Mouse (Mus musculus) forebrain, embryonic 14.5 days (tissue): ENCODE results near the gene Mettl9. TPM values are rescaled to one million over a fixed set of nuclear protein-coding genes. Genes with fewer than 3 reads are reported as not detected.
A peak's percentile ranks its signal among the peaks of the same experiment; 100 is the strongest.
"Not testable (repeated sequence)": the region's sequence is repeated elsewhere in the genome, so short reads cannot be mapped to it uniquely, and the experiment has no call there.

Experiments used
- ATAC-seq: fragments of 200-750 bp; cut with Nextera tagmentation; 2 replicates; pipeline ENCODE4 v1.8.0; 2017; ENCODE audit warnings: mild to moderate bottlenecking, moderate library complexity
- DNase-seq: peaks from one replicate; pipeline ENCODE4 v3.0.0-alpha.2; 2015; ENCODE audit warnings: low spot score
- H3K27ac ChIP-seq: fragments of 300-500 bp; sonication (generic); 2 replicates; pipeline ENCODE4 v1.5.1; 2014; ENCODE audit warnings: low read depth, mild to moderate bottlenecking, control low read depth, low read length, moderate library complexity
- H3K27me3 ChIP-seq: fragments of 300-500 bp; sonication (generic); replicated peaks from 2 replicates; pipeline ENCODE4 v1.6.1; 2014; ENCODE audit warnings: low read length, control low read depth, mixed read lengths; ENCODE audit not compliant: control insufficient read depth, insufficient read depth
- H3K36me3 ChIP-seq: fragments of 300-500 bp; sonication (generic); 2 replicates; pipeline ENCODE4 v1.6.1; 2014; ENCODE audit warnings: low read length, control low read depth; ENCODE audit not compliant: control insufficient read depth, insufficient read depth
- H3K4me1 ChIP-seq: fragments of 300-500 bp; sonication (generic); 2 replicates; pipeline ENCODE4 v1.6.1; 2014; ENCODE audit warnings: antibody characterized with exemption, low read length, control low read depth; ENCODE audit not compliant: control insufficient read depth, insufficient read depth
- H3K4me2 ChIP-seq: fragments of 300-500 bp; sonication (generic); 2 replicates; pipeline ENCODE4 v1.6.1; 2014; ENCODE audit warnings: mild to moderate bottlenecking, control low read depth, low read length
- H3K4me3 ChIP-seq: fragments of 300-500 bp; sonication (generic); 2 replicates; pipeline ENCODE4 v1.5.1; 2014; ENCODE audit warnings: low read depth, low read length, control low read depth
- H3K9ac ChIP-seq: fragments of 300-500 bp; sonication (generic); 2 replicates; pipeline ENCODE4 v1.6.1; 2014; ENCODE audit warnings: mild to moderate bottlenecking, low read length, control low read depth, moderate library complexity
- H3K9me3 ChIP-seq: fragments of 300-500 bp; sonication (generic); replicated peaks from 2 replicates; pipeline ENCODE4 v1.6.1; 2016; ENCODE audit warnings: low read length, control low read depth, mixed read lengths; ENCODE audit not compliant: control insufficient read depth
- WGBS: fragments of 180-500 bp; shearing (Covaris S2); extraction: QIAGEN DNeasy Blood & Tissue Kit; methylation state at CpG from one replicate; pipeline ENCODE4 v1.1.7; 2014; 5-methylcytosine and 5-hydroxymethylcytosine counted together
- polyA plus RNA-seq: library from polyadenylated mRNA; unstranded; fragments of >200 nt; fragmentation: Nextera tagmentation; extraction: Ambion mirVana; gene quantifications from 2 replicates; pipeline ENCODE4 v1.2.1, GENCODE M21; 2014

Gene Mettl9
- polyA plus RNA-seq, 1 experiment from 2014 or later, result 235 TPM

DNA sequence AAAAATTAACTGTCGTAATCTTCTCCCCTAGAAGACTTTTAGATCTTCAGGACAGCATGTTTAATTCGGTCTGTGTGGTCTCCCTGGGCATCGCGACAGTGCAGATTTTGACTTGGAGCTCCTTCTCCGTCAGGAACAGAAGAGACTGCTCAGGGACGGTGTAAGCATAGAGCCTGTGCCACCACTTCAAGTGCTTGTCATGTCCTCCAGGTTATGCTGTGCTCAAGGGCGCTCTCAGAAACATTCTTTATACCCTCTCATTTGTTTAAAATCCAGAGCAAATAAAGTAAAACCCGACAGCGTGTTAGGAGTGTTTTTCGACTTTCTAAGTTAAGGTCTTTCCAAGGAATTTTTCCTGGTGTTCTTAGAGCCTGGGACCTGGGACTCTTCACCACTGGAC is 19.8 kb upstream of the Mettl9 start:
- no peak overlapping the region for H3K4me3 ChIP-seq
- no peaks in the 10 kb centered on the region; the same call in 1 of the 2 replicates for H3K4me1 ChIP-seq
- ATAC-seq (no peak), DNase-seq (no peak)
- WGBS, result 92% methylated on average over 10 of the region's 10 CpGs
- H3K4me2 ChIP-seq, result no peak overlapping the region
- H3K36me3 ChIP-seq, result no peaks in the 10 kb centered on the region
- no peak overlapping the region for H3K27ac ChIP-seq
- no peak overlapping the region for H3K9ac ChIP-seq
- no peaks in the 10 kb centered on the region for H3K27me3 ChIP-seq
- no peaks in the 10 kb centered on the region for H3K9me3 ChIP-seq

DNA sequence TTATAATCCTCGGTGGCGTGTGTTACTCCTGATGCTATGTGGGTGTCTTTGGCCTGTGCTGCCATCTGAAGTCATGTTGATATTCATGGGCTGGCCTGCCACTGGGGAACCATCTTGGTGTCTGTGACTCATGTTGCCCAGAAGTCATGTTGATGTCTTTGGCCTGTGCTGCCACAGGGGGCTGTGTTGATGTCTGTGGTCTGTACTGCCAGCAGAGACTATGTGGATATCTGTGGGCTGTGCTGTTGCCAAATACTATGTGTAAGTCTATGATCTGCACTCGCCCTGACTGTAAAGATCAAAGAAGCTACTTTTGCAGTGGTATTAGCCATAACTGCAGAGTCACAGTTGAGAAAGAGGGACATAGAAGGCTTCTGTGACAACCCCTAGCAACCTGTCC is 15.5 kb upstream of the Mettl9 start:
- Histone ChIP-seq H3K27me3 (no peaks in the 10 kb centered on the region), H3K4me2 (no peak overlapping the region), H3K9ac (no peak overlapping the region), H3K4me1 (no peaks in the 10 kb centered on the region), H3K27ac (no peak overlapping the region), H3K9me3 (no peaks in the 10 kb centered on the region), H3K4me3 (no peak overlapping the region), H3K36me3 (no peaks in the 10 kb centered on the region)
- 85% methylated on average over 3 of the region's 3 CpGs for WGBS
- no peak for ATAC-seq
- DNase-seq, result no peak

DNA sequence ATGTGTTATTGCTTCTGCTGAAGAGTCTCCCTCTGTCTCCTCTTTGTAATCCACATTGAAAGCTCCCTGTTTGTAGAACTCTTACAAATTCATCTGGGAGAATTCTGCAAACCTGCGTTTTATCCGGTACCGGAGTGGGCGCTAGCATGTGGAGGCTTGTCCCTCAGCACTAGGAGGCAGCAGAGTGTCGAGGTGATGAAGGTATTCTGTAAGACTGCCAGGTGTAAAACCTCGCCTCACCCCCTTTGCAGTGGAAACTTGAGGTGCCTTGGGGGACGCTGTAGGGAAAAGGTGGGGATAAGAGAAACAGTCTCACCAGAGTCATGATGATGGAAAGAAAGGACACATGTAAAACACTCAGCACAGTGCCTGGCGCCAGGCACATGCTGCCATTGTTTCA is 14.0 kb upstream of the Mettl9 start:
- no peak for ATAC-seq
- Histone ChIP-seq H3K4me2 (no peak overlapping the region), H3K4me1 (no peaks in the 10 kb centered on the region), H3K4me3 (no peak overlapping the region), H3K9ac (no peak overlapping the region), H3K36me3 (no peaks in the 10 kb centered on the region), H3K9me3 (no peaks in the 10 kb centered on the region), H3K27ac (no peak overlapping the region), H3K27me3 (no peaks in the 10 kb centered on the region)
- 39% methylated on average over 8 of the region's 8 CpGs for WGBS
- DNase-seq, result no peak

DNA sequence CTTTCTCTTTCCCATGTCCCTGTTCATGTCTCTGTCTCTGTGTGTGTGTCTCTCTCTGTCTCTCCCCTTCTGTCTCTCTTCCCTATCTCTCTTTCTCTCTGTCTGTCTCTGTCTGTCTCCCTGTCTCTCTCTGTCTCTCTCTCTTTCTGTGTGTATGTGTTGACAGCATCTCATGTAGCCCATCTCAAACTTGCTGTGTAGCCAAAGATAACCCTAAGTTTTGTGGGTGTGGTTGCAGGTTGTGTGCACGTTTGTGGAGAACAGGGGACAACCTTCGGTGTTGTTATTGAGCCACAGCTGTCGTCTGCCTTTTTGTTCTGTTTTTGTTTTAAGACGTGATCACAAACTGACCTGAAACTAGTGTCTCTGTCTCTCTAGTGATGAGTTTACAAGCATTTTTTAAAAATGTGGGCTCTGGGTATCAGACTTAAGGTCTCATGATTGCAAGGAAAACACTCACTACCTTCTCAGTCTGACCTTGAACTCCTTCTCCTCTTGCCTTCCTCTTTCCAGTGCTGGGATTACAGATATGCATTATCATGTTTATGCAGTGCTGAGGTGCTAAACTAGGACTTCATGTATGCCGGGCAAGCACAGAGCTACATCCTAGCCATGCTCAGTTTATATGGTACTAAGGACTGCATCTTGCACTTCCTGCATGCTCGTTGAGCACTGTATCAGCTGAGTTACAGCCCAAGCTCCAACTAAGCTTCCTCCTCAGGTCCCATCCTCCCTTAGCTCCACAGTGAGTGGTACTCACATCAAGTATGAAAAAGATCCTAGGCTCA is 8.8 kb upstream of the Mettl9 start:
- Histone ChIP-seq H3K9me3 (no peaks in the 10 kb centered on the region), H3K27ac (no peak overlapping the region), H3K36me3 (no peaks in the 10 kb centered on the region), H3K4me2 (no peak overlapping the region), H3K4me1 (no peaks in the 10 kb centered on the region), H3K27me3 (no peaks in the 10 kb centered on the region; the same call in 1 of the 2 replicates), H3K4me3 (no peak overlapping the region), H3K9ac (no peak overlapping the region)
- no peak for DNase-seq
- ATAC-seq, result no peak
- WGBS, result 77% methylated on average over 6 of the region's 6 CpGs

DNA sequence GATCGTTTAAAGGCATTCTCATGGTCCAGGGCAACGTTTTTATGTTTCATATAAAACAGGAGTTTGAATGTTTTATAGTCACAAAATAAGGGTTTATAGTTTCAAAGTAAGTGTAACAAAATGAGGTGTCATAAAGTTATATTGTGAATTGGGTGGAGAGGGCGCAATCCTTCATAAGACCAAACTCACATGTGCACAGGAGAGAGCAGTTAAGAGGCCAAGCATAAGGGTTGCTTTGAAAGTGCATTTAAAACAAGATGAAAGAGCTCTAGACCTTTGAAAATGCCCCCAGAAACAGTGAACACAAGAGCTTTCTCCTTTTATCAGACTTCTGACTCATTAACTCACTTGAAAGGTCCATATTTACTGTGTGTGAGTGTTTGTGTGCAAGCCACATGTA is 7.9 kb upstream of the Mettl9 start:
- no peaks in the 10 kb centered on the region for H3K9me3 ChIP-seq
- no peak for ATAC-seq
- H3K4me2 ChIP-seq, result no peak overlapping the region
- H3K4me3 ChIP-seq, result no peak overlapping the region
- no peaks in the 10 kb centered on the region for H3K4me1 ChIP-seq
- WGBS, result 63% methylated on average over 3 of the region's 3 CpGs
- no peaks in the 10 kb centered on the region; the same call in 1 of the 2 replicates for H3K27me3 ChIP-seq
- H3K9ac ChIP-seq, result no peak overlapping the region
- no peak for DNase-seq
- H3K36me3 ChIP-seq, result no peaks in the 10 kb centered on the region
- no peak overlapping the region for H3K27ac ChIP-seq

DNA sequence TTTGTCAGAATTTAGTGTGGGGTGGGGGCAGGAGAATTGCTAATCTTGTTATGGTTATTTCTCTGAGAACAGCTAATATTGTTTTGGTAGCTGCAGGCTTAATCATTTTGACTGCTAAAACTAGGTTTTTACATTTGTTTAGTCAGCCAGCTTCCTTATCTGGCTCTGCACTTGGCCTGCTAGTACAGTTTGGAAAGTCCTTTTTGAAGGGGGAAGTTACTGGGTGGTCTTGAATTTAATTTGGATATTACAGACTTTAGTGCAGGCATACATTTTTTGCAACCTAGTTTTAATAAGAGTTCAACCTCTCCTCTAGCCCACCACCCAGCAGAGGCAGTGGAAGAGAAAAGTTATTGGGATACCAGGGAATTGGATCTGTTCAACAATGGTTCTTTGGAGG is 4.3 kb upstream of the Mettl9 start:
- not testable (repeated sequence) for H3K36me3 ChIP-seq, H3K4me1 ChIP-seq, H3K9ac ChIP-seq, H3K27ac ChIP-seq, H3K4me3 ChIP-seq, H3K9me3 ChIP-seq, DNase-seq, ATAC-seq, H3K4me2 ChIP-seq, H3K27me3 ChIP-seq

DNA sequence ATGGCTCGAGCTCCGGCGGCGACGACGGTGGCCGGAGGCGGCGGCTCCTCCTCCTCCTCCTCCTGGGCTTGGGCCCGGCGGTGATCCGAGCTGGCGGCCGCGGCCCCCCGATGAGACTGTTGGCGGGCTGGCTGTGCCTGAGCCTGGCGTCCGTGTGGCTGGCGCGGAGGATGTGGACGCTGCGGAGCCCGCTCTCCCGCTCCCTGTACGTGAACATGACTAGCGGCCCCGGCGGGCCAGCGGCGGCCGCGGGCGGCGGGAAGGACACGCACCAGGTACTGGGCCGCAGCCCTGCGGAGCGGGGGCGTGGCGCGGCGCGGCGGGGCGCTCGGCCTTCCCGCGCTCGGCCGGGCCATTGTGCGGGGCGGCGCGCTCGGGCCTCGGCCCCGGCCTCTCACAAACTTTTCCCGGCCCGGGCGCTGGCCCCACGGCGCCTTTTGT is 476 bp downstream of the Mettl9 start:
- WGBS, result under 1% methylated on average over 52 of the region's 63 CpGs
- H3K4me1 ChIP-seq, result peaks cover 19% of the 10 kb centered on the region
- peak overlapping the region; percentile 71 for H3K4me2 ChIP-seq
- H3K4me3 ChIP-seq, result peak overlapping the region; percentile 94
- peak overlapping the region; percentile 98 for H3K27ac ChIP-seq
- peak overlapping the region; percentile 99 for H3K9ac ChIP-seq
- ATAC-seq (peak; percentile 79), DNase-seq (no peak)
- H3K36me3 ChIP-seq, result no peaks in the 10 kb centered on the region
- H3K27me3 ChIP-seq, result no peaks in the 10 kb centered on the region
- no peaks in the 10 kb centered on the region for H3K9me3 ChIP-seq

DNA sequence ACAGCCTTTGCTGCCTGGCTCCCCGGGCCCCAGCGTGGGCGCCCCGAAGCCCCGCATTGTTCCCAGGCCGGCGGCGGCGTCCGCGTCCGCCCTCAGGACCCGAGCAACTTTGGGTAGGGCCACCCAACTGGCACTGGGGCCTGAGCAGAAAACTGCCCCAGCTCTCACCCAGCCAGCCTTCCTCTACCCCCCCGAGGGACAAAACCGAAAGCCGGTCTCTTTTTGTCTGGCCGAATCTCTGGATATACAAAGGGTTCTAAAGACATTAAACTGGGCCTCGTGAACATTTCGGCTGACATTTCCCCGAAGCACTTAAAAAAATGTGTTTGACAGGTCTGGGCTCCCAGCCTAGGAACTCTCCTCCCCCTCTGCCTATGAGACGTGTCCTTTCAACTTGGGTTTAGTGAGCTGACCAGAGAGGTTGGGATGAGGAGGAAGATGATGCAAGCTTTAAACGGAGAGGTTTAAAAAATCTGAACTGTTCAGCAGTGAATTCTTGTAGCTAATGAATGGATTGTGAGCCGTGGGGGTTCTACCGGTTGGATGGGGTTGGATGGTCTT is 996 bp downstream of the Mettl9 start:
- WGBS, result under 1% methylated on average over 24 of the region's 24 CpGs

DNA sequence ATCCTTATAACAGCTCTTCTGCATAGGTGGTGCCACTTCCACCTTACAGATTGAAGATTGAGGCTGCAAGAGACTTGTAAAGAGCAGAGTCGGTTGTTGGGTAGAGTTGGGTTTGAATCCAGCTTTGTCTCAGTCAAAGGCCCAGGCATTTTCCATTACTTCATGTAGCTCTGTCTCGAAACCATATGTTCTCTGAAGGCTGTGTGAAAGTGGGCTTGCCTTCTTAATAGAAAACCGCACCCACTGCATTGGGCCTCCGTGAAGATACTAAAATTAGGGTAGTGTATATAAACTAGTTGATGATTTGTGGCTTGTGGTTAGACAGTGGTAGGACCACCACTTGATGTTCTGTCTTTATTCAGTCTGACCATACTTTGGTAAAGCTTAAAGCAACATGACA is 6.3 kb downstream of the Mettl9 start:
- no peak for DNase-seq
- Histone ChIP-seq H3K4me3 (no peak overlapping the region), H3K9me3 (no peaks in the 10 kb centered on the region), H3K36me3 (no peaks in the 10 kb centered on the region), H3K9ac (no peak overlapping the region), H3K4me2 (no peak overlapping the region), H3K27ac (no peak overlapping the region), H3K27me3 (no peaks in the 10 kb centered on the region), H3K4me1 (peaks cover 16% of the 10 kb centered on the region)
- ATAC-seq, result no peak
- WGBS, result 86% methylated on average over 4 of the region's 4 CpGs

More for the DNA sequence above, 996 bp downstream of the Mettl9 start:
- peak overlapping the region; percentile 98 for H3K27ac ChIP-seq
- no peaks in the 10 kb centered on the region for H3K9me3 ChIP-seq
- ATAC-seq, result peak; percentile 45
- no peaks in the 10 kb centered on the region for H3K36me3 ChIP-seq
- peak overlapping the region; percentile 71 for H3K4me2 ChIP-seq
- H3K27me3 ChIP-seq, result no peaks in the 10 kb centered on the region
- peak overlapping the region; percentile 94 for H3K4me3 ChIP-seq
- peak overlapping the region; percentile 99 for H3K9ac ChIP-seq
- H3K4me1 ChIP-seq, result peaks cover 19% of the 10 kb centered on the region
- DNase-seq, result peak; percentile 71
